Mouse (Mus musculus) stomach, postnatal 0 days (tissue): ENCODE measurements at regions not wholly inside any gene's neighbourhood (a gene's known extent, or its start where the extent isn't known, plus 50 kb on each side); places are given as distances from the start of the nearest gene placed in this dataset.

Source experiments
- ATAC-seq: fragments of 200-750 bp; cut with Nextera tagmentation; 2 replicates; pipeline ENCODE4 v1.8.0; 2017; ENCODE audit not compliant: low FRiP score, low TSS enrichment
- DNase-seq: peaks from one replicate; pipeline ENCODE4 v3.0.0-alpha.2; 2016; ENCODE audit warnings: low spot score
- H3K27ac ChIP-seq: fragments of 300-500 bp; sonication (generic); replicated peaks from 2 replicates; pipeline ENCODE4 v1.5.1; 2014; ENCODE audit warnings: mild to moderate bottlenecking, control low read depth
- H3K27me3 ChIP-seq: fragments of 300-500 bp; sonication (generic); 2 replicates; pipeline ENCODE4 v1.6.1; 2014; ENCODE audit warnings: low read length; ENCODE audit not compliant: control insufficient read depth, insufficient read depth
- H3K36me3 ChIP-seq: fragments of 300-500 bp; sonication (generic); 2 replicates; pipeline ENCODE4 v1.6.1; 2014; ENCODE audit warnings: low read length, mixed read lengths; ENCODE audit not compliant: control insufficient read depth, insufficient read depth
- H3K4me1 ChIP-seq: fragments of 300-500 bp; sonication (generic); replicated peaks from 2 replicates; pipeline ENCODE4 v1.6.1; 2014; ENCODE audit warnings: antibody characterized with exemption; ENCODE audit not compliant: control insufficient read depth, insufficient read depth
- H3K4me2 ChIP-seq: fragments of 300-500 bp; sonication (generic); replicated peaks from 2 replicates; pipeline ENCODE4 v1.6.1; 2014; ENCODE audit warnings: low read depth, mild to moderate bottlenecking, control low read depth, moderate library complexity
- H3K4me3 ChIP-seq: fragments of 300-500 bp; sonication (generic); 2 replicates; pipeline ENCODE4 v1.5.1; 2014; ENCODE audit warnings: low read depth, low read length, control low read depth
- H3K9ac ChIP-seq: fragments of 300-500 bp; sonication (generic); 2 replicates; pipeline ENCODE4 v1.6.1; 2014; ENCODE audit warnings: mild to moderate bottlenecking, low read length, control low read depth, mixed read lengths
- H3K9me3 ChIP-seq: fragments of 300-500 bp; sonication (generic); 2 replicates; pipeline ENCODE4 v1.6.1; 2016; ENCODE audit warnings: low read length; ENCODE audit not compliant: control insufficient read depth
- CTCF ChIP-seq: IDR thresholded peaks from 2 replicates; pipeline ENCODE4 v1.5.1; 2016; ENCODE audit warnings: antibody characterized with exemption, low read depth, mild to moderate bottlenecking, moderate library complexity
- EP300 ChIP-seq: optimal IDR thresholded peaks from 2 replicates; pipeline ENCODE3; 2016; ENCODE audit warnings: antibody characterized with exemption
- WGBS: fragments of 180-500 bp; shearing (Covaris S2); extraction: QIAGEN DNeasy Blood & Tissue Kit; methylation state at CpG from one replicate; pipeline ENCODE4 v1.1.7; 2014; 5-methylcytosine and 5-hydroxymethylcytosine counted together

DNA sequence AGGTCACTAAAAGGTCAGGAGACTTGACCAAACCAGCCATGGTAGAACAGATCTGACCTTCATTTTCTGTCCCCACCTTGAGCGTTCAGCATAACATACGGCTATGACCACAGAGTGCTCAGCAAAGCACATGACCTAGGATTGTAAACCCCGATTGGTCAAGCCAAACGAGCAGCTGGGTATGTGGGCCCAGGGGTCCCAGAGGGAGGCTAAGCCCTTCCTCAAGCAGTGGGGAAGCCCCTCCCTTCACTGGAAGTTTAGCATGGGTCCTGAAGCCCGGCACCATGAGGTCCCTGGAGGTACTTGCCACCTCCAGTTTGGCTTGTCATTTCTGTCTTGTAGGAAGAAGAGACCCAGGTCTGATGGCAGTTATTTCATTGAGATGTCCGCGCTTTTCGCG lies 149.8 kb downstream of the Cct6b start:
- 86% methylated on average over 9 of the region's 9 CpGs for WGBS
- DNase-seq: no peak
- no peaks in the 10 kb centered on the region for H3K27me3 ChIP-seq
- no peak overlapping the region for H3K4me2 ChIP-seq
- no peaks in the 10 kb centered on the region for H3K9me3 ChIP-seq
- no peak for ATAC-seq
- H3K4me1 ChIP-seq: no peaks in the 10 kb centered on the region
- H3K36me3 ChIP-seq: no peaks in the 10 kb centered on the region
- no peak overlapping the region for H3K4me3 ChIP-seq
- no peak overlapping the region for H3K9ac ChIP-seq
- no peak for TF ChIP-seq CTCF
- TF ChIP-seq EP300: no peak
- H3K27ac ChIP-seq: no peak overlapping the region

DNA sequence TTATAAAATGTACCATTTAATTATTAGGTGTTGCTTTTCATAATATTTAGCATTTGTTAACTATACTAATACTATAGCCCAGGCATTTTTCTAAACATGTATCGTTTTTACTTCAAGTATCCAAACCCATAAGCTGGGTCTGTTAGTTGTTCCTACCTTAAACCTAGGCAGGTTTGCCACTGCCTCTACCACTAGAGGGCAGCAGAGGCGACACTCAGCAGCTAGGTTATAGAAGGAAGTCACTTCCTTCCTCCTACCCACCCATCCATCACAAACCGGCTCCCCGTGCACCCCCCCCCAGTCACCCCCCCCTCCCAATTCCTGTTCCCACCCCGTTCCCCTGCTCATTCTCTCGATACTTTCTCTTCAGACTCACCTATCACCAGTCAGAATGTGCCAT lies 150.6 kb downstream of the Cct6b start:
- Histone ChIP-seq H3K36me3 (no peaks in the 10 kb centered on the region), H3K9me3 (no peaks in the 10 kb centered on the region), H3K27ac (no peak overlapping the region), H3K4me3 (no peak overlapping the region), H3K4me1 (no peaks in the 10 kb centered on the region), H3K27me3 (no peaks in the 10 kb centered on the region), H3K4me2 (no peak overlapping the region), H3K9ac (no peak overlapping the region)
- TF ChIP-seq EP300 (no peak), CTCF (peak; percentile 80)
- DNase-seq (peak; percentile 62), ATAC-seq (no peak)
- WGBS: 21% methylated on average over 6 of the region's 6 CpGs

DNA sequence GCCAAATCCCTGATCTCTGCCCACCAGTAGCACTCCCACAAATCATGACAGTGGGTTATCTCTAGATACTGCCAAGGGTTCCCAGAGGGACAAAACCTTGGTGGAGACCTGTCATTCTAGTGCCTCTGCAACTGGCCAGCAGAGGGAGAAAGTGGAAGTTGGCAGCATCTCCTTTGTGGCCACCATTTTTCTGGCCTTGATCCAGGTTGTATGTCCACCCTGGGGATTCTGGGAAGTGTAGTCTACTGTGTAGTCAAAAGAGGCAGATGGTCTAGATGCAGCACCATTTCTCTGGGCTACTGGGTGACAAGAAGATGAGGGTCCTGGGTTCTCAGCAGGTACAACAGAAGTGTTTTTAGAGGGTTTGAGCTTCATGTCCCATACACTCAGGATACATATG lies 152.1 kb downstream of the Cct6b start:
- Histone ChIP-seq H3K4me1 (no peaks in the 10 kb centered on the region), H3K9me3 (no peaks in the 10 kb centered on the region), H3K27me3 (no peaks in the 10 kb centered on the region), H3K4me2 (no peak overlapping the region), H3K4me3 (no peak overlapping the region), H3K9ac (no peak overlapping the region), H3K36me3 (no peaks in the 10 kb centered on the region), H3K27ac (no peak overlapping the region)
- TF ChIP-seq CTCF: peak; percentile 68
- TF ChIP-seq EP300: no peak
- peak; percentile 55; the same call in 1 of the 2 replicates for ATAC-seq
- peak; percentile 51 for DNase-seq

DNA sequence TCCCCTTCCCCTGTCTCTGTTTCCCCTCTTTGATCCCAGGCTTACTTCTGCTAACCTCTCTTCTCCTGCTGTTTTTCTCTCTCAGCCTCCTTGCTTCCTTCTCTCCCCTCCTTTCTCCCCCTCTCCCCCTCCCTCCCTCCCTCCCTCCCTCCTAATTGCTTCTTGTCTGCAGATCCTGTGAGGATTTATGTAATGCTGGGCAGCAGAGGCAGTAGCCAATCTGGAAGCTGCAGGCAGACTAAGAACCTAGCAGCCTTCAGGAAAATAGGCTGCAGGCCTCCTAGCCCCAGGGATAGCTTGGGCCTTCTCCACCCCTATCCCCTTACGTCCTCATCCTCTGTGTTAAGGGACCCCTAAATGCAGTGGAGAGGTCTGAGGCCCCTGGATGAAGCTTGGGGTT lies 155.2 kb downstream of the Cct6b start:
- TF ChIP-seq EP300 (no peak), CTCF (no peak)
- no peak overlapping the region for H3K4me3 ChIP-seq
- H3K4me1 ChIP-seq: no peaks in the 10 kb centered on the region
- no peaks in the 10 kb centered on the region for H3K9me3 ChIP-seq
- WGBS: 59% methylated on average over 1 of the region's 1 CpGs
- DNase-seq (no peak), ATAC-seq (no peak)
- H3K27me3 ChIP-seq: no peaks in the 10 kb centered on the region
- no peak overlapping the region for H3K9ac ChIP-seq
- H3K4me2 ChIP-seq: no peak overlapping the region
- no peaks in the 10 kb centered on the region for H3K36me3 ChIP-seq
- H3K27ac ChIP-seq: no peak overlapping the region

DNA sequence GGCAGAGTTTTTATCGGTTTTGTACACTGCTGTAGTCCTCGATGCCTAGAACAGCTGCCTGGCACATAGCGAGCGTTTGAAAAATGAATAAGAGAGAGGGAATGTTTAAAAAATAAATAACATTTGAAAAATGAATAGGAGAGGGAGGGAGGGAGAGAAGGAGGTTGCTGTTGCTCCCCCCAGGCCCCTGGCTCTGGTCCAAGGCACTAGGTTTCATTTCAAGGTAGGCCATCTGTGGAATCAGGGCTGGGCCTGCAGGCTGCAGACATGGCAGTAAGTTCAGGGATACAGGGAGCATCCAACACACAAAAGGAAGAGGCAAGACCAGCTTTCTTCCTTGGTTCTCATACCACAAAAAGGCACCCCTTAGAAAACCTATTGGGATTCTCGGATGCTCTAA lies 156.5 kb downstream of the Cct6b start:
- DNase-seq: no peak
- Histone ChIP-seq H3K4me2 (no peak overlapping the region), H3K9ac (no peak overlapping the region), H3K36me3 (no peaks in the 10 kb centered on the region), H3K27me3 (no peaks in the 10 kb centered on the region), H3K4me1 (peaks cover 3% of the 10 kb centered on the region), H3K4me3 (no peak overlapping the region), H3K9me3 (no peaks in the 10 kb centered on the region), H3K27ac (no peak overlapping the region)
- TF ChIP-seq EP300 (no peak), CTCF (no peak)
- WGBS: 46% methylated on average over 5 of the region's 5 CpGs
- ATAC-seq: no peak

DNA sequence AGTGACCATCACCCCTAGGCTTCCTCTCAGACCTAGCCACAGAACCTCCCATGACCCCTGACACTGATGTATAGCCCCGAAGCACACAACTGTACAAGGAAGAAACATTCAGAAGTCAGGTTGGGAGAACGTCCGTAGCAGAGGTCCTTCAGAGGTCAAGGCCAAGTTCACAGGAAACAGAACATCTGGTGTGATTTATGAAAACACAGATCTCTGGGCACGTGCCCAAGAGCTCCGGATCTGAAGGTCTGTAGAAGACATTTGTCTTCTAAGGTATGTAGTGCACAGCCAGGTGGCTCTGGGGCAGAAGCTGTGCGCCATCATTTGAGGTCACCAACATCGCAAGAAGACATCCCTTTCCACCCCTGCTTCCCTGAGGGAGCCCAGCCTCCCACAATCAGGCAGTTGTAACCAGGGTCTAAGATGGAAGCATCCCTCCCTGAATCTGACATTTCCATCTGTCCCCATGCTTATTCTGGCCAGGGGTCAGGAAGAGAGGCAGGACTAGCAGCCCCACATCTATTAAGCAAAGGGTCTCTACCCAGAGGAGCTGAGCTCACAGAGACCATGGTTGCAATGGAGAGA lies 159.8 kb downstream of the Cct6b start:
- Histone ChIP-seq H3K27me3 (no peaks in the 10 kb centered on the region), H3K36me3 (no peaks in the 10 kb centered on the region), H3K9me3 (no peaks in the 10 kb centered on the region), H3K4me3 (no peak overlapping the region), H3K9ac (no peak overlapping the region), H3K4me1 (peaks cover 7% of the 10 kb centered on the region), H3K4me2 (no peak overlapping the region), H3K27ac (no peak overlapping the region)
- WGBS: 51% methylated on average over 7 of the region's 7 CpGs
- ATAC-seq (no peak), DNase-seq (no peak)
- no peak for TF ChIP-seq EP300
- TF ChIP-seq CTCF: no peak
